Mouse (Mus musculus) heart, adult 2 months (tissue): Measurements from ENCODE around the gene Msi2. TPM values are rescaled to one million over a fixed set of nuclear protein-coding genes. Genes with fewer than 3 reads are reported as not detected.

Experiments used
- DNase-seq, 2 experiments: peaks; one replicate each; pipeline ENCODE4 v3.0.0; 2021
- H3K27ac ChIP-seq: fragments of 200-600 bp; 2 replicates; pipeline ENCODE4 v1.8.1; 2022
- H3K27me3 ChIP-seq: fragments of 200-500 bp; 2 replicates; pipeline ENCODE4 v1.6.1; 2012; ENCODE audit warnings: mild to moderate bottlenecking, low read length, inconsistent platforms, mixed read lengths; ENCODE audit not compliant: control insufficient read depth, insufficient read depth
- H3K36me3 ChIP-seq: fragments of 200-500 bp; 2 replicates; pipeline ENCODE4 v1.6.1; 2012; ENCODE audit warnings: low read length, inconsistent platforms; ENCODE audit not compliant: control insufficient read depth, insufficient read depth
- H3K4me1 ChIP-seq: fragments of 200-500 bp; 2 replicates; pipeline ENCODE4 v1.6.1; 2011; ENCODE audit warnings: low read length; ENCODE audit not compliant: control insufficient read depth, insufficient read depth
- H3K4me3 ChIP-seq: fragments of 200-600 bp; 2 replicates; pipeline ENCODE4 v1.8.1; 2022
- H3K79me2 ChIP-seq: fragments of 200-500 bp; replicated peaks from 2 replicates; pipeline ENCODE4 v1.6.1; 2012; ENCODE audit warnings: mild to moderate bottlenecking, inconsistent platforms, low read length, moderate library complexity, mixed read lengths; ENCODE audit not compliant: control insufficient read depth, insufficient read depth
- H3K9ac ChIP-seq: fragments of 200-500 bp; 2 replicates; pipeline ENCODE4 v1.6.1; 2012; ENCODE audit warnings: low read depth, mild to moderate bottlenecking, control low read depth, inconsistent platforms, low read length, mixed read lengths
- CTCF ChIP-seq: fragments of 200-600 bp; IDR thresholded peaks from 2 replicates; pipeline ENCODE4 v1.8.1; 2022; ENCODE audit warnings: antibody characterized with exemption, mild to moderate bottlenecking, moderate library complexity
- EP300 ChIP-seq: fragments of 200-500 bp; IDR thresholded peaks from 2 replicates; pipeline ENCODE4 v1.6.1; 2011; ENCODE audit warnings: low read depth, low read length, control low read depth; ENCODE audit not compliant: insufficient read depth
- POLR2A ChIP-seq: fragments of 200-500 bp; IDR thresholded peaks from 2 replicates; pipeline ENCODE4 v1.6.1; 2011; ENCODE audit warnings: mild to moderate bottlenecking, low read depth, low read length, control low read depth; ENCODE audit not compliant: insufficient read depth
- WGBS: fragments of 180-500 bp; shearing (Covaris S2); methylation state at CpG from one replicate; pipeline ENCODE4 v1.1.7; 2018; 5-methylcytosine and 5-hydroxymethylcytosine counted together
- intact Hi-C: fragments of 180-260 bp; cut with DNase I; formaldehyde crosslinking; loops from one replicate; pipeline ENCODE4 v1.15.1; 2025
- polyA plus RNA-seq: library from polyadenylated mRNA; depleted of rRNA; stranded (reverse); fragments of >200 nt; gene quantifications from 2 replicates; pipeline ENCODE4 v1.2.3, GENCODE M21; 2012
- total RNA-seq, 2 experiments: library from RNA; stranded (reverse); gene quantifications; 2 replicates each; pipeline ENCODE4 v1.2.3; 2021

Gene Msi2
- total and polyA plus RNA-seq, 3 experiments: 42.5 to 208 (median 176) TPM

GRCm38 (mm10) chr11:88365914-88366540, 352.3 kb downstream of the Msi2 start:
- H3K4me3 ChIP-seq: no peak overlapping the region
- no peak for DNase-seq
- H3K9ac ChIP-seq: no peak overlapping the region
- no peaks in the 10 kb centered on the region; the same call in none of the 2 replicates for H3K79me2 ChIP-seq
- H3K27me3 ChIP-seq: no peaks in the 10 kb centered on the region
- H3K4me1 ChIP-seq: peaks cover 7% of the 10 kb centered on the region
- 81% methylated on average over 2 of the region's 2 CpGs for WGBS
- TF ChIP-seq CTCF: peak; percentile 15; the same call in 1 of the 2 replicates
- no peak for TF ChIP-seq POLR2A
- no peak for TF ChIP-seq EP300
- intact Hi-C loops: no loop called here
- peaks cover 7% of the 10 kb centered on the region for H3K36me3 ChIP-seq
- no peak overlapping the region for H3K27ac ChIP-seq

GRCm38 (mm10) chr11:88364231-88364630, 354.1 kb downstream of the Msi2 start:
- no peak overlapping the region for H3K27ac ChIP-seq
- no peak overlapping the region for H3K4me3 ChIP-seq
- 71% methylated on average over 3 of the region's 3 CpGs for WGBS
- intact Hi-C loops: no loop called here
- no peak overlapping the region for H3K9ac ChIP-seq
- H3K79me2 ChIP-seq: no peaks in the 10 kb centered on the region; the same call in none of the 2 replicates
- TF ChIP-seq CTCF (no peak), POLR2A (no peak), EP300 (no peak)
- peaks cover 5% of the 10 kb centered on the region; the same call in 1 of the 2 replicates for H3K36me3 ChIP-seq
- no peak for DNase-seq
- H3K27me3 ChIP-seq: no peaks in the 10 kb centered on the region
- peaks cover 6% of the 10 kb centered on the region for H3K4me1 ChIP-seq

- WGBS: 80% methylated on average over 14 of the region's 14 CpGs
- no peak for TF ChIP-seq CTCF
- TF ChIP-seq POLR2A: no peak
- TF ChIP-seq EP300: no peak
- Histone ChIP-seq H3K4me3 (no peak overlapping the region), H3K4me1 (peaks cover 7% of the 10 kb centered on the region), H3K9ac (no peak overlapping the region), H3K27ac (no peak overlapping the region), H3K36me3 (peaks cover 5% of the 10 kb centered on the region; the same call in 1 of the 2 replicates), H3K79me2 (no peaks in the 10 kb centered on the region), H3K27me3 (no peaks in the 10 kb centered on the region)
- intact Hi-C loops: no loop called here
- DNase-seq: no peak
Measured at GRCm38 (mm10) chr11:88363481-88363880, 354.8 kb downstream of the Msi2 start.

GRCm38 (mm10) chr11:88359736-88360135, 358.6 kb downstream of the Msi2 start:
- Histone ChIP-seq H3K27ac (peak overlapping the region; percentile 50), H3K9ac (no peak overlapping the region), H3K4me1 (peaks cover 17% of the 10 kb centered on the region), H3K36me3 (peaks cover 3% of the 10 kb centered on the region; the same call in 1 of the 2 replicates), H3K27me3 (no peaks in the 10 kb centered on the region), H3K79me2 (no peaks in the 10 kb centered on the region), H3K4me3 (no peak overlapping the region)
- TF ChIP-seq EP300 (0 out of 2 replicates have a peak, but pooled peaks have one; percentile 43), POLR2A (no peak)
- 25% methylated on average over 7 of the region's 7 CpGs for WGBS
- intact Hi-C loops: loop anchor here (5.0 kb wide), 1 partner anchor 47 kb away; no protein-coding TSS in a partner anchor
- peak in 1 of 2 experiments; percentile 51 for DNase-seq

- intact Hi-C loops: loop anchor here (5.0 kb wide), 1 partner anchor 45 kb away; no protein-coding TSS in a partner anchor
- H3K4me3 ChIP-seq: no peak overlapping the region
- H3K27ac ChIP-seq: no peak overlapping the region
- peaks cover 3% of the 10 kb centered on the region; the same call in 1 of the 2 replicates for H3K36me3 ChIP-seq
- TF ChIP-seq POLR2A: no peak
- H3K4me1 ChIP-seq: peaks cover 17% of the 10 kb centered on the region
- DNase-seq: no peak
- H3K9ac ChIP-seq: no peak overlapping the region
- 52% methylated on average over 9 of the region's 9 CpGs for WGBS
- no peaks in the 10 kb centered on the region for H3K27me3 ChIP-seq
- no peaks in the 10 kb centered on the region for H3K79me2 ChIP-seq
Measured at GRCm38 (mm10) chr11:88357325-88357724, 361.0 kb downstream of the Msi2 start.

- peak; percentile 51 to 52 for DNase-seq
- Histone ChIP-seq H3K36me3 (peaks cover 3% of the 10 kb centered on the region; the same call in 1 of the 2 replicates), H3K27ac (no peak overlapping the region), H3K79me2 (no peaks in the 10 kb centered on the region), H3K4me1 (peaks cover 19% of the 10 kb centered on the region), H3K9ac (no peak overlapping the region), H3K27me3 (no peaks in the 10 kb centered on the region), H3K4me3 (no peak overlapping the region)
- WGBS: 48% methylated on average over 8 of the region's 8 CpGs
- TF ChIP-seq CTCF (no peak), EP300 (no peak), POLR2A (no peak)
- intact Hi-C loops: loop anchor here (5.0 kb wide), 1 partner anchor 44 kb away; no protein-coding TSS in a partner anchor
Measured at GRCm38 (mm10) chr11:88356598-88357290, 361.6 kb downstream of the Msi2 start.
